In genomic region chr10:69341570-69342227, GRCm38 (mm10) we compare ENCODE assay signal across 13 mouse cellular contexts. TPM values are rescaled to one million over a fixed set of nuclear protein-coding genes. Genes with fewer than 3 reads are reported as not detected.
"Had no signal": no experiment of that assay in that cellular context is flagged by ENCODE, and none has a peak within 500 bp of the region (broad histone marks: within the 10 kb centered on the region; RNA-seq: fewer than 3 reads in every experiment).

No protein-coding gene starts in this region.

- H3K27ac ChIP-seq: kidney, embryonic 15.5 days; limb, embryonic 13.5 days; midbrain, embryonic 13.5 days; neural tube, embryonic 15.5 days; stomach, postnatal 0 days had no signal

- H3K4me1 ChIP-seq: midbrain, embryonic 13.5 days; neural tube, embryonic 15.5 days had no signal

- H3K36me3 ChIP-seq: neural tube, embryonic 15.5 days had no signal

- H3K4me3 ChIP-seq: kidney, embryonic 15.5 days; limb, embryonic 13.5 days; midbrain, embryonic 13.5 days; myocyte; neural tube, embryonic 15.5 days had no signal

- ATAC-seq: midbrain, embryonic 13.5 days had no signal

- H3K4me2 ChIP-seq: kidney, embryonic 15.5 days; limb, embryonic 13.5 days; midbrain, embryonic 13.5 days; neural tube, embryonic 15.5 days had no signal

- H3K9me3 ChIP-seq: kidney, embryonic 15.5 days; limb, embryonic 13.5 days; midbrain, embryonic 13.5 days; neural tube, embryonic 15.5 days had no signal

- DNase-seq: kidney, adult 2 months; kidney, postnatal 14 days; left cerebral cortex, postnatal 4 days; lung, adult 18-20 months; lung, postnatal 36 days; right cerebral cortex, adult 18-20 months had no signal

- H3K27me3 ChIP-seq: kidney, embryonic 15.5 days; limb, embryonic 13.5 days; midbrain, embryonic 13.5 days; neural tube, embryonic 15.5 days had no signal

- H3K9ac ChIP-seq: kidney, embryonic 15.5 days; limb, embryonic 13.5 days; midbrain, embryonic 13.5 days; neural tube, embryonic 15.5 days had no signal

RNA-seq across cellular contexts. Expression of gene Cdk1, which starts 11.0 kb away (rescaled TPM):
- total RNA-seq: left cerebral cortex, adult 18-20 months had no signal
